In genomic region chr14:25112832-25113231, GRCm38 (mm10) we compare ENCODE assay signal across 26 mouse cellular contexts.
A peak's percentile ranks its signal among the peaks of the same experiment; 100 is the strongest.
DNase-seq lines count a peak whose midpoint lies in the region; ATAC-seq lines count a peak whose summit lies in the region.
"Had no signal": no experiment of that assay in that cellular context is flagged by ENCODE, and none has a peak within 500 bp of the region (broad histone marks: within the 10 kb centered on the region; RNA-seq: fewer than 3 reads in every experiment).

No protein-coding gene starts in this region.

- H3K36me3 ChIP-seq in kidney, embryonic 14.5 days (ENCODE audit: control insufficient read depth, insufficient read depth, low read length) = no peaks in the 10 kb centered on the region
- no peaks in the 10 kb centered on the region for H3K36me3 ChIP-seq in limb, embryonic 10.5 days
- H3K36me3 ChIP-seq: embryonic facial prominence, embryonic 13.5 days; hindbrain, embryonic 13.5 days; limb, embryonic 15.5 days; midbrain, embryonic 15.5 days had no signal

- DNase-seq in kidney, postnatal 10 days = no peak
- peak; percentile 86 for DNase-seq in 416B (ENCODE audit: low read depth)
- peak; percentile 24 for DNase-seq in brain, adult 2 months (ENCODE audit: low read depth, low spot score)
- DNase-seq in limb, embryonic 10.5 days (ENCODE audit: low spot score) = no peak
- DNase-seq in cerebellum, adult 8-10 months = no peak
- DNase-seq in yolk sac, embryonic 10.5 days (ENCODE audit: low spot score) = no peak
- no peak for DNase-seq in right cerebral cortex, adult 2 months (ENCODE audit: low spot score in 2 of 2)
- DNase-seq: B cell, adult 2 months; cerebellum, adult 9-10 months; cerebellum, postnatal 36 days; embryo, embryonic 11 days; heart, postnatal 14 days; layer of hippocampus, adult 9-11 months; lung, adult 2 months; lung, postnatal 10 days; spleen, adult 18-20 months; thymus, postnatal 25 days had no signal

- H3K4me3 ChIP-seq in kidney, embryonic 14.5 days (ENCODE audit: low read length) = no peak overlapping the region
- no peak overlapping the region for H3K4me3 ChIP-seq in limb, embryonic 10.5 days
- H3K4me3 ChIP-seq: embryonic facial prominence, embryonic 13.5 days; hindbrain, embryonic 13.5 days; limb, embryonic 15.5 days; midbrain, embryonic 15.5 days had no signal

- peaks cover 28% of the 10 kb centered on the region for H3K4me1 ChIP-seq in kidney, embryonic 14.5 days (ENCODE audit: control insufficient read depth, insufficient read depth, low read length)
- peaks cover 41% of the 10 kb centered on the region for H3K4me1 ChIP-seq in limb, embryonic 10.5 days

- 74% methylated on average over 10 of the region's 10 CpGs for WGBS in kidney, embryonic 14.5 days
- WGBS in limb, embryonic 10.5 days = 86% methylated on average over 10 of the region's 10 CpGs

- no peak overlapping the region for H3K9ac ChIP-seq in kidney, embryonic 14.5 days (ENCODE audit: low read depth, low read length)
- H3K9ac ChIP-seq: embryonic facial prominence, embryonic 13.5 days; hindbrain, embryonic 13.5 days; limb, embryonic 15.5 days; liver, embryonic 14.5 days; midbrain, embryonic 15.5 days had no signal

- ATAC-seq in kidney, embryonic 14.5 days (ENCODE audit: low FRiP score, low TSS enrichment) = no peak
- ATAC-seq: forebrain, embryonic 16.5 days; intestine, postnatal 0 days; midbrain, embryonic 15.5 days had no signal

- H3K27ac ChIP-seq in kidney, embryonic 14.5 days (ENCODE audit: low read depth, low read length) = 0 out of 2 replicates have a peak overlapping the region, but pooled peaks have one; percentile 4
- peak overlapping the region; percentile 53; the same call in 1 of the 2 replicates for H3K27ac ChIP-seq in limb, embryonic 10.5 days
- H3K27ac ChIP-seq: embryonic facial prominence, embryonic 13.5 days; hindbrain, embryonic 13.5 days; kidney, postnatal 0 days; limb, embryonic 15.5 days; liver, embryonic 14.5 days; midbrain, embryonic 15.5 days had no signal

- H3K27me3 ChIP-seq in kidney, embryonic 14.5 days (ENCODE audit: control insufficient read depth, insufficient read depth, low read length) = no peaks in the 10 kb centered on the region
- H3K27me3 ChIP-seq in limb, embryonic 10.5 days (ENCODE audit: low read depth, poor library complexity, severe bottlenecking) = no peaks in the 10 kb centered on the region
- H3K27me3 ChIP-seq: embryonic facial prominence, embryonic 13.5 days; hindbrain, embryonic 13.5 days; limb, embryonic 15.5 days; midbrain, embryonic 15.5 days had no signal

- no peaks in the 10 kb centered on the region for H3K9me3 ChIP-seq in kidney, embryonic 14.5 days (ENCODE audit: control insufficient read depth, low read length)
- no peaks in the 10 kb centered on the region for H3K9me3 ChIP-seq in limb, embryonic 10.5 days (replicated peaks)
- H3K9me3 ChIP-seq: embryonic facial prominence, embryonic 13.5 days; hindbrain, embryonic 13.5 days; limb, embryonic 15.5 days; midbrain, embryonic 15.5 days had no signal

- H3K4me2 ChIP-seq in kidney, embryonic 14.5 days (replicated peaks; ENCODE audit: low read depth, low read length) = no peak overlapping the region
- H3K4me2 ChIP-seq: embryonic facial prominence, embryonic 13.5 days; hindbrain, embryonic 13.5 days; limb, embryonic 15.5 days; midbrain, embryonic 15.5 days had no signal

Comparison
In these comparisons a context has a peak if more than half of its experiments do, and no peak if none do; other contexts are left out.
1. DNase-seq: peak in 416B (single experiment) and brain, adult 2 months (single experiment); none in kidney, postnatal 10 days (single experiment), limb, embryonic 10.5 days (single experiment), cerebellum, adult 8-10 months (single experiment), yolk sac, embryonic 10.5 days (single experiment) and right cerebral cortex, adult 2 months (0 of 2).